16 mouse cellular contexts compared by ENCODE assay signal in the genomic region with DNA sequence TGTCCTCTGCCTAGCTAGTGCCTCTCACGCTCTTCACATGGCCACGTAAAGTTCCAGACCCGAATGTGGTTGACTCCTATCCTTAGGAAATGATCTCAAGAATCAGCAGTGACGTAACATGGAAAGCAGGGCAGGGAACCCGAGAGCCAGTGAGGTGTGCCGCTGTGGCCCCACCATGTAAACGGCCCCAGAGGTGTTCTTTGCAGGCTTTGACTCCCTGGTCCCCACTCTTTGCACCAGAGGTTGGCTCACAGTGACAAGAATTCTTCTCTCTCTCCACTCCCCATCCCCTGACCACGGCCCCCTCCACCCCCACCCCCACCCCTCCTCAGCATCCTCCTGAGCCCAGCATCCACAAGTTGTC. TPM values are rescaled to one million over a fixed set of nuclear protein-coding genes. Genes with fewer than 3 reads are reported as not detected.
A peak's percentile ranks its signal among the peaks of the same experiment; 100 is the strongest.
DNase-seq lines count a peak whose midpoint lies in the region; ATAC-seq and TF ChIP-seq lines count a peak whose summit lies in the region.
"Had no signal": no experiment of that assay in that cellular context is flagged by ENCODE, and none has a peak within 500 bp of the region (broad histone marks: within the 10 kb centered on the region; RNA-seq: fewer than 3 reads in every experiment).

No protein-coding gene starts in this region.

- no peak overlapping the region for H3K9ac ChIP-seq in forebrain, embryonic 12.5 days
- no peak overlapping the region; the same call in 1 of the 2 replicates for H3K9ac ChIP-seq in forebrain, embryonic 11.5 days (ENCODE audit: low read length)
- H3K9ac ChIP-seq in lung, postnatal 0 days (replicated peaks; ENCODE audit: low read depth): no peak overlapping the region
- no peak overlapping the region for H3K9ac ChIP-seq in midbrain, embryonic 13.5 days (replicated peaks)
- H3K9ac ChIP-seq: heart, embryonic 12.5 days; liver, embryonic 14.5 days had no signal

- no peaks in the 10 kb centered on the region for H3K27me3 ChIP-seq in forebrain, embryonic 12.5 days
- H3K27me3 ChIP-seq in forebrain, embryonic 11.5 days (ENCODE audit: control insufficient read depth, insufficient read depth, low read length): no peaks in the 10 kb centered on the region
- H3K27me3 ChIP-seq in lung, postnatal 0 days (replicated peaks; ENCODE audit: insufficient read depth, low read length): no peaks in the 10 kb centered on the region
- H3K27me3 ChIP-seq in midbrain, embryonic 13.5 days: no peaks in the 10 kb centered on the region; the same call in 1 of the 2 replicates
- H3K27me3 ChIP-seq: heart, embryonic 12.5 days had no signal

- WGBS in forebrain, embryonic 12.5 days: 91% methylated on average over 8 of the region's 8 CpGs
- WGBS in forebrain, embryonic 11.5 days: 85% methylated on average over 8 of the region's 8 CpGs
- 58% methylated on average over 8 of the region's 8 CpGs for WGBS in lung, postnatal 0 days
- WGBS in midbrain, embryonic 13.5 days: 96% methylated on average over 8 of the region's 8 CpGs

- ATAC-seq in forebrain, embryonic 12.5 days (ENCODE audit: low FRiP score): no peak
- no peak for ATAC-seq in forebrain, embryonic 11.5 days (replicated peaks; ENCODE audit: low FRiP score)
- no peak; the same call in none of the 2 replicates for ATAC-seq in lung, postnatal 0 days
- ATAC-seq in midbrain, embryonic 13.5 days: 0 out of 2 replicates have a peak, but pooled peaks have one; percentile 17

- H3K4me3 ChIP-seq in forebrain, embryonic 12.5 days (replicated peaks): no peak overlapping the region
- H3K4me3 ChIP-seq in forebrain, embryonic 11.5 days (ENCODE audit: low read depth, low read length): no peak overlapping the region
- no peak overlapping the region for H3K4me3 ChIP-seq in lung, postnatal 0 days (ENCODE audit: low read depth, low read length)
- no peak overlapping the region for H3K4me3 ChIP-seq in midbrain, embryonic 13.5 days (replicated peaks)
- H3K4me3 ChIP-seq: erythroblast, embryonic 14.5 days; gastrocnemius, adult 2 months; heart, embryonic 12.5 days had no signal

- peaks cover 5% of the 10 kb centered on the region; the same call in 1 of the 2 replicates for H3K9me3 ChIP-seq in forebrain, embryonic 12.5 days
- no peaks in the 10 kb centered on the region for H3K9me3 ChIP-seq in forebrain, embryonic 11.5 days (ENCODE audit: control insufficient read depth, low read length)
- H3K9me3 ChIP-seq in lung, postnatal 0 days (ENCODE audit: low read length): no peaks in the 10 kb centered on the region
- no peaks in the 10 kb centered on the region for H3K9me3 ChIP-seq in midbrain, embryonic 13.5 days
- H3K9me3 ChIP-seq: heart, embryonic 12.5 days had no signal

- no peak for DNase-seq in forebrain, embryonic 11.5 days (ENCODE audit: low spot score)
- no peak for DNase-seq in lung, postnatal 0 days (ENCODE audit: low spot score)
- no peak for DNase-seq in lung, postnatal 36 days
- no peak for DNase-seq in adrenal gland, postnatal 10 days
- DNase-seq in adrenal gland, adult 18-20 months (ENCODE audit: low spot score in 2 of 2): no peak
- DNase-seq in ovary, adult 18-20 months (ENCODE audit: low spot score): no peak
- DNase-seq: cerebellum, adult 2 months; gastrocnemius, adult 2 months; retina, postnatal 1 day; thymus, postnatal 4 days had no signal

- no peak for TF ChIP-seq EP300 in lung, postnatal 0 days (IDR thresholded peaks at IDR 0.05)

- TF ChIP-seq CTCF in lung, postnatal 0 days (IDR thresholded peaks at IDR 0.05): no peak

- H3K4me2 ChIP-seq in forebrain, embryonic 12.5 days: no peak overlapping the region
- no peak overlapping the region for H3K4me2 ChIP-seq in forebrain, embryonic 11.5 days (ENCODE audit: low read depth, low read length, severe bottlenecking)
- no peak overlapping the region for H3K4me2 ChIP-seq in lung, postnatal 0 days (replicated peaks; ENCODE audit: low read depth, low read length)
- H3K4me2 ChIP-seq in midbrain, embryonic 13.5 days (replicated peaks): no peak overlapping the region
- H3K4me2 ChIP-seq: heart, embryonic 12.5 days had no signal

- peaks cover 17% of the 10 kb centered on the region for H3K4me1 ChIP-seq in forebrain, embryonic 12.5 days
- peaks cover 7% of the 10 kb centered on the region; the same call in 1 of the 2 replicates for H3K4me1 ChIP-seq in forebrain, embryonic 11.5 days (replicated peaks; ENCODE audit: control insufficient read depth, insufficient read depth, low read length)
- H3K4me1 ChIP-seq in lung, postnatal 0 days (ENCODE audit: insufficient read depth, low read depth, low read length): no peaks in the 10 kb centered on the region
- H3K4me1 ChIP-seq in midbrain, embryonic 13.5 days (replicated peaks): peaks cover 9% of the 10 kb centered on the region
- H3K4me1 ChIP-seq: heart, embryonic 12.5 days had no signal

- H3K36me3 ChIP-seq in forebrain, embryonic 12.5 days (replicated peaks): no peaks in the 10 kb centered on the region
- no peaks in the 10 kb centered on the region for H3K36me3 ChIP-seq in forebrain, embryonic 11.5 days (ENCODE audit: control insufficient read depth, insufficient read depth, low read length)
- no peaks in the 10 kb centered on the region for H3K36me3 ChIP-seq in lung, postnatal 0 days (ENCODE audit: insufficient read depth, low read length)
- no peaks in the 10 kb centered on the region for H3K36me3 ChIP-seq in midbrain, embryonic 13.5 days
- H3K36me3 ChIP-seq: heart, embryonic 12.5 days had no signal

- H3K27ac ChIP-seq in forebrain, embryonic 12.5 days: 0 out of 2 replicates have a peak overlapping the region, but pooled peaks have one; percentile 65
- H3K27ac ChIP-seq in forebrain, embryonic 11.5 days (ENCODE audit: low read depth, low read length): no peak overlapping the region
- peak overlapping the region; percentile 65; the same call in 1 of the 2 replicates for H3K27ac ChIP-seq in lung, postnatal 0 days (ENCODE audit: low read length)
- H3K27ac ChIP-seq in midbrain, embryonic 13.5 days: no peak overlapping the region
- H3K27ac ChIP-seq: gastrocnemius, adult 2 months; liver, embryonic 14.5 days had no signal

RNA-seq across cellular contexts. Expression of gene Ptgfrn, which starts 7.3 kb away (rescaled TPM):
- polyA plus RNA-seq in forebrain, embryonic 12.5 days (2016; fragmentation: Nextera tagmentation; extraction: Ambion mirVana): 3.9 and 4.5 TPM in 2 replicates
- polyA plus RNA-seq in forebrain, embryonic 11.5 days (2014; fragmentation: Nextera tagmentation; extraction: Ambion mirVana): 5.1 and 5.3 TPM in 2 replicates
- 10.2 and 10.5 TPM in 2 replicates for polyA plus RNA-seq in lung, postnatal 0 days (2015; fragmentation: Nextera tagmentation; extraction: Ambion mirVana)
- polyA plus RNA-seq in midbrain, embryonic 13.5 days (2015; fragmentation: Nextera tagmentation; extraction: Ambion mirVana): 2.3 TPM in 2 replicates
- total RNA-seq in adrenal gland, postnatal 10 days (2021): 10 to 100 TPM; 35.7 to 35.8 TPM
- 10 to 100 TPM; 24.3 to 28.0 TPM for total RNA-seq in adrenal gland, adult 18-20 months (2021)
- total RNA-seq: megakaryocyte-erythroid progenitor cell, adult 5-6 weeks had no signal
- polyA plus RNA-seq: erythroblast, embryonic 14.5 days had no signal

Comparison
In these comparisons a context has a peak if more than half of its experiments do, and no peak if none do; other contexts are left out.
1. H3K27ac ChIP-seq: peak in forebrain, embryonic 12.5 days (single experiment) and lung, postnatal 0 days (single experiment); none in forebrain, embryonic 11.5 days (single experiment) and midbrain, embryonic 13.5 days (single experiment).